Mouse (Mus musculus): ENCODE results near the gene Trim31.

GRCm38 (mm10) chr17:36892362-36892761, 5.6 kb upstream of the Trim31 start:
- no peak for TF ChIP-seq POLR2A (IDR thresholded peaks at IDR 0.05; ENCODE audit: low read depth, low read length)
- TF ChIP-seq CTCF (IDR thresholded peaks at IDR 0.05; ENCODE audit: borderline replicate concordance, insufficient read depth, low read length), result peak; percentile 27; the same call in 1 of the 2 replicates

All from embryonic fibroblast, embryonic 13.5 days (primary cell).